Mouse (Mus musculus) lung, postnatal 0 days (tissue): ENCODE data around the gene Fhdc1. TPM values are rescaled to one million over a fixed set of nuclear protein-coding genes. Genes with fewer than 3 reads are reported as not detected.

Source experiments
- ATAC-seq: fragments of 200-750 bp; cut with Nextera tagmentation; 2 replicates; pipeline ENCODE4 v1.8.0; 2017; ENCODE audit warnings: moderate library complexity
- DNase-seq: peaks from one replicate; pipeline ENCODE4 v3.0.0-alpha.2; 2016; ENCODE audit warnings: low spot score
- H3K27ac ChIP-seq: fragments of 300-500 bp; sonication (generic); 2 replicates; pipeline ENCODE4 v1.5.1; 2014; ENCODE audit warnings: antibody characterized with exemption, mild to moderate bottlenecking, low read length, mixed read lengths
- H3K27me3 ChIP-seq: fragments of 300-500 bp; sonication (generic); replicated peaks from 2 replicates; pipeline ENCODE4 v1.6.1; 2014; ENCODE audit warnings: low read length, mixed read lengths; ENCODE audit not compliant: insufficient read depth
- H3K36me3 ChIP-seq: fragments of 300-500 bp; sonication (generic); 2 replicates; pipeline ENCODE4 v1.6.1; 2014; ENCODE audit warnings: low read length, mixed read lengths; ENCODE audit not compliant: insufficient read depth
- H3K4me1 ChIP-seq: fragments of 300-500 bp; sonication (generic); 2 replicates; pipeline ENCODE4 v1.6.1; 2014; ENCODE audit warnings: antibody characterized with exemption, low read depth, low read length, mixed read lengths; ENCODE audit not compliant: insufficient read depth
- H3K4me2 ChIP-seq: fragments of 300-500 bp; sonication (generic); replicated peaks from 2 replicates; pipeline ENCODE4 v1.6.1; 2014; ENCODE audit warnings: low read depth, mild to moderate bottlenecking, low read length, moderate library complexity, mixed read lengths
- H3K4me3 ChIP-seq: fragments of 300-500 bp; sonication (generic); 2 replicates; pipeline ENCODE4 v1.5.1; 2014; ENCODE audit warnings: low read depth, low read length
- H3K9ac ChIP-seq: fragments of 300-500 bp; sonication (generic); replicated peaks from 2 replicates; pipeline ENCODE4 v1.6.1; 2014; ENCODE audit warnings: low read depth, mild to moderate bottlenecking
- H3K9me3 ChIP-seq: fragments of 300-500 bp; sonication (generic); 2 replicates; pipeline ENCODE4 v1.6.1; 2016; ENCODE audit warnings: low read length, mixed read lengths
- CTCF ChIP-seq: IDR thresholded peaks from 2 replicates; pipeline ENCODE4 v1.5.1; 2016; ENCODE audit warnings: antibody characterized with exemption, mild to moderate bottlenecking
- EP300 ChIP-seq: IDR thresholded peaks from 2 replicates; pipeline ENCODE4 v1.6.1; 2016; ENCODE audit warnings: antibody characterized with exemption, mild to moderate bottlenecking, control low read depth
- WGBS: fragments of 180-500 bp; shearing (Covaris S2); extraction: QIAGEN DNeasy Blood & Tissue Kit; methylation state at CpG from one replicate; pipeline ENCODE4 v1.1.7; 2014; 5-methylcytosine and 5-hydroxymethylcytosine counted together
- polyA plus RNA-seq: library from polyadenylated mRNA; unstranded; fragments of >200 nt; fragmentation: Nextera tagmentation; extraction: Ambion mirVana; gene quantifications from 2 replicates; pipeline ENCODE4 v1.2.1, GENCODE M21; 2015

The Fhdc1 gene
- polyA plus RNA-seq, 1 experiment from 2014 or later: 16.7 TPM

- Histone ChIP-seq H3K4me1 (no peaks in the 10 kb centered on the region), H3K9me3 (no peaks in the 10 kb centered on the region), H3K4me3 (no peak overlapping the region), H3K9ac (no peak overlapping the region), H3K27me3 (no peaks in the 10 kb centered on the region), H3K4me2 (no peak overlapping the region), H3K36me3 (no peaks in the 10 kb centered on the region), H3K27ac (peak overlapping the region; percentile 73)
- WGBS: 41% methylated on average over 3 of the region's 3 CpGs
- DNase-seq (peak; percentile 75), ATAC-seq (peak; percentile 31)
- TF ChIP-seq CTCF (no peak), EP300 (0 out of 2 replicates have a peak, but pooled peaks have one; percentile 29)
Observed at GRCm38 (mm10) chr3:84484891-84485290, 4.7 kb upstream of the Fhdc1 start.

GRCm38 (mm10) chr3:84484333-84484732 is 4.1 kb upstream of the Fhdc1 start:
- peak; percentile 81 for DNase-seq
- peak; percentile 69 for ATAC-seq
- Histone ChIP-seq H3K36me3 (no peaks in the 10 kb centered on the region), H3K9ac (no peak overlapping the region), H3K4me2 (no peak overlapping the region), H3K9me3 (no peaks in the 10 kb centered on the region), H3K4me1 (no peaks in the 10 kb centered on the region), H3K27ac (peak overlapping the region; percentile 73; the same call in 1 of the 2 replicates), H3K4me3 (no peak overlapping the region), H3K27me3 (no peaks in the 10 kb centered on the region)
- WGBS: 60% methylated on average over 4 of the region's 4 CpGs
- peak; percentile 64 for TF ChIP-seq EP300
- TF ChIP-seq CTCF: no peak

GRCm38 (mm10) chr3:84482121-84482520 is 1.9 kb upstream of the Fhdc1 start:
- Histone ChIP-seq H3K4me3 (no peak overlapping the region), H3K36me3 (no peaks in the 10 kb centered on the region), H3K9me3 (no peaks in the 10 kb centered on the region), H3K27ac (peak overlapping the region; percentile 39; the same call in 1 of the 2 replicates), H3K27me3 (0 out of 2 replicates have a peak, but pooled peaks cover 6% of the 10 kb centered on the region), H3K9ac (no peak overlapping the region), H3K4me1 (0 out of 2 replicates have a peak, but pooled peaks cover 4% of the 10 kb centered on the region), H3K4me2 (no peak overlapping the region)
- 85% methylated on average over 6 of the region's 6 CpGs for WGBS
- DNase-seq: no peak
- ATAC-seq: no peak
- no peak for TF ChIP-seq CTCF
- no peak for TF ChIP-seq EP300

GRCm38 (mm10) chr3:84481104-84481503 is 875 bp upstream of the Fhdc1 start:
- 0 out of 2 replicates have a peak, but pooled peaks cover 6% of the 10 kb centered on the region for H3K27me3 ChIP-seq

GRCm38 (mm10) chr3:84479293-84480005 is 780 bp downstream of the Fhdc1 start:
- ATAC-seq: peak; percentile 45
- H3K27ac ChIP-seq: peak overlapping the region; percentile 76
- no peaks in the 10 kb centered on the region for H3K36me3 ChIP-seq
- peak overlapping the region; percentile 39 for H3K9ac ChIP-seq
- H3K27me3 ChIP-seq: 0 out of 2 replicates have a peak, but pooled peaks cover 6% of the 10 kb centered on the region
- peak; percentile 77 for DNase-seq
- H3K4me3 ChIP-seq: peak overlapping the region; percentile 63
- 2% methylated on average over 60 of the region's 61 CpGs for whole genome bisulfite sequencing
- 0 out of 2 replicates have a peak, but pooled peaks cover 4% of the 10 kb centered on the region for H3K4me1 ChIP-seq
- TF ChIP-seq EP300 (no peak), CTCF (no peak)
- peak overlapping the region; percentile 96 for H3K4me2 ChIP-seq
- H3K9me3 ChIP-seq: no peaks in the 10 kb centered on the region

More at GRCm38 (mm10) chr3:84481104-84481503, 875 bp upstream of the Fhdc1 start:
- peak; percentile 9; the same call in 1 of the 2 replicates for ATAC-seq
- WGBS: 7% methylated on average over 11 of the region's 11 CpGs
- Histone ChIP-seq H3K4me2 (peak overlapping the region; percentile 96), H3K4me3 (peak overlapping the region; percentile 63), H3K4me1 (0 out of 2 replicates have a peak, but pooled peaks cover 4% of the 10 kb centered on the region), H3K36me3 (no peaks in the 10 kb centered on the region), H3K9me3 (no peaks in the 10 kb centered on the region), H3K27ac (peak overlapping the region; percentile 76), H3K9ac (peak overlapping the region; percentile 39; the same call in 1 of the 2 replicates)
- TF ChIP-seq EP300 (no peak), CTCF (peak; percentile 64)
- DNase-seq: peak; percentile 91

GRCm38 (mm10) chr3:84478896-84479292 is 1.3 kb downstream of the Fhdc1 start:
- DNase-seq (peak; percentile 59), ATAC-seq (no peak)
- Histone ChIP-seq H3K9ac (peak overlapping the region; percentile 39), H3K36me3 (no peaks in the 10 kb centered on the region), H3K4me1 (0 out of 2 replicates have a peak, but pooled peaks cover 4% of the 10 kb centered on the region), H3K4me3 (peak overlapping the region; percentile 63), H3K4me2 (peak overlapping the region; percentile 96), H3K27ac (peak overlapping the region; percentile 76; the same call in 1 of the 2 replicates), H3K27me3 (0 out of 2 replicates have a peak, but pooled peaks cover 6% of the 10 kb centered on the region), H3K9me3 (no peaks in the 10 kb centered on the region)
- no peak for TF ChIP-seq CTCF
- 8% methylated on average over 12 of the region's 12 CpGs for WGBS
